Mouse (Mus musculus) bone marrow macrophage, adult 2 months (primary cell): ENCODE measurements around the gene Trp73.

Experiments used
- CTCF ChIP-seq: IDR thresholded peaks from 2 replicates; pipeline ENCODE4 v1.5.1; 2012; ENCODE audit warnings: low read depth, mild to moderate bottlenecking, low read length, moderate library complexity
- POLR2A ChIP-seq: IDR thresholded peaks from 2 replicates; pipeline ENCODE4 v1.6.1; 2012; ENCODE audit warnings: mild to moderate bottlenecking, low read depth, low read length, borderline replicate concordance

DNA sequence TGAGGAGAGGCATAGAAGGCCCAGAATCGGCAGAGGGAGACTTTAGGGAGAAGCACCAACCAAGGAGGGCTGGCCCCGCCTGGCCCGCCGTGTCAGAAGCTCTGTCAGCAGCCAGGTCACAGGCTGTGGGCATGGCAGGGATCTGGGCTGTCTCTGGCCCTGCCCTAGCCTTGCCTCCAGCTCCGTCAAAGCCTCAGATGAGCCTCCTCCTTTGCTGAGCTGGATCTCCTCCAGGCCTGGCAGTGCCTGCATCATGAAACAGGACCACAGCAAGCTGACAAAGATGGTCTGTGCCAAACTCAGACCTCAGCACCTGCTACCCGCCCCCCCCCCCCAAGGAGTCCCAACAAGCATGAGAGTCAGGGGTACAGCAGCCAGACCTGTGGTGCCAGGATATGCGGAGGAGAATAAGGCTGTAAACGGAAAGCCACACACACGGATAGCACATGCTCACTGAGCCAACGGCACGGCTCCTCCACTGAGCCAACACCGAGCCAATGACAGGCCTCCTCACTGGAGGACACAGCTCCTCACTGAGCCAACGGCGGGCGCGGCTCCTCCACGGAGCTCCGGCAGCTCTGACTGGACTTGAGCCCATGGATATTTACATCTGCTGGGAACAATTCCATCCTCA lies 30.7 kb downstream of the Trp73 start:
- no peak for TF ChIP-seq CTCF
- no peak for TF ChIP-seq POLR2A
